Mouse (Mus musculus): Measurements from ENCODE around the gene Itgae. TPM values are rescaled to one million over a fixed set of nuclear protein-coding genes. Genes with fewer than 3 reads are reported as not detected.

Gene Itgae
- polyA plus RNA-seq, 1 experiment from 2014 or later: 0.27 TPM

- WGBS: 84% methylated on average over 6 of the region's 6 CpGs
Measured at GRCm38 (mm10) chr11:73187231-73187630, 96.8 kb downstream of the Itgae start.

DNA sequence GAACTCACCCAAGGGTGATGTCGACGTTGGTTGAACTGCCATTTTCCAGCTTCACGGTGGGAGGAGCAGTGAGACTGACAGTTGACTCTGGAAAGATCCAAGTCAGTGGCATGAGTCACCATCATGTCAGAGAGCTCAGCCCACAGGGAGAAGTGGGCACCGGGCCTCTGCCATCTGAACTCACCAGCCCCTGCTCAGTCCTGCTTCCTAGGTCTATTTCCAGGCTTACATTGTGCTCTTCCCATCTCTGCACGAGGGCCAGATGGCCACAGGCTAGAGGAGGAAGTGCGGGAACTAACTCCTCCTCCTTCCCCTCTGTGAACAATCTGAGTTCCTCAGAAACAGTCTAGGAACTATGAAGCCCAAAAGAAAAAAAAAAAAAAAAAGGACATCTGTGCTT is 102.7 kb downstream of the Itgae start:
- Histone ChIP-seq H3K4me1 (peaks cover 16% of the 10 kb centered on the region), H3K36me3 (replicated peaks) (peaks cover 16% of the 10 kb centered on the region; the same call in 1 of the 2 replicates), H3K4me3 (no peak overlapping the region), H3K4me2 (no peak overlapping the region), H3K27me3 (replicated peaks) (no peaks in the 10 kb centered on the region), H3K9ac (no peak overlapping the region), H3K9me3 (no peaks in the 10 kb centered on the region), H3K27ac (no peak overlapping the region)
- 78% methylated on average over 6 of the region's 6 CpGs for WGBS
- no peak for ATAC-seq (replicated peaks)

More at GRCm38 (mm10) chr11:73187231-73187630, 96.8 kb downstream of the Itgae start:
- no peak overlapping the region for H3K4me3 ChIP-seq
- H3K4me2 ChIP-seq: no peak overlapping the region
- peaks cover 21% of the 10 kb centered on the region; the same call in 1 of the 2 replicates for H3K36me3 ChIP-seq (replicated peaks)
- H3K4me1 ChIP-seq: no peaks in the 10 kb centered on the region
- H3K9me3 ChIP-seq: no peaks in the 10 kb centered on the region
- no peak overlapping the region for H3K9ac ChIP-seq
- ATAC-seq (replicated peaks): no peak; the same call in 1 of the 2 replicates
- no peak overlapping the region for H3K27ac ChIP-seq
- no peaks in the 10 kb centered on the region for H3K27me3 ChIP-seq (replicated peaks)

DNA sequence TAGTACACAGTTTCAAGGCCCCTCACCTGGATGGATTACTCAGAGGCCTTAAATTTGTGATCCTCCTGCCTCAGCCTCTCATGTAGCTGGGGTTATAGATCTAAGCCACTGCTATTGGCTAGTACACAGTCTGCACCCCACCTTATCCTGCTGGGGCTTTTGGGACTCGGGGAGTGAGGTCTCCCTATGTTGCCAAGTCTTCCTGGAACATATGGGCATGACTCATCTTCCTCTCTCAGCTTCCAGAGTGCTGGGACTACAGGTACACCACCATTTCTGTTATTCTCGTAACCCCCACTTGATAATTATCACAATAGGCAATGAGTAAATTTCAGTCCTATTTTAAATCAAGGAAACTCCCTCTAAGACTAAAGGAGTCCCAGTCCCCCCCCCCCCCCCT is 104.1 kb downstream of the Itgae start:
- ATAC-seq (replicated peaks): no peak
- Histone ChIP-seq H3K4me1 (peaks cover 22% of the 10 kb centered on the region), H3K4me3 (no peak overlapping the region), H3K36me3 (replicated peaks) (peaks cover 16% of the 10 kb centered on the region; the same call in 1 of the 2 replicates), H3K27ac (no peak overlapping the region), H3K9me3 (no peaks in the 10 kb centered on the region), H3K9ac (no peak overlapping the region), H3K27me3 (replicated peaks) (no peaks in the 10 kb centered on the region), H3K4me2 (no peak overlapping the region)
- 81% methylated on average over 2 of the region's 2 CpGs for WGBS

Other genes starting within 250 kb of the Itgae start
- 1.0 and 1.1 TPM in 2 replicates for gene Atp2a3, start 129.4 kb upstream of the Itgae start, polyA plus RNA-seq (2015; fragmentation: Nextera tagmentation; extraction: Ambion mirVana)
- 0.33 and 0.45 TPM in 2 replicates for gene P2rx1, start 91.5 kb upstream of the Itgae start, polyA plus RNA-seq (2015; fragmentation: Nextera tagmentation; extraction: Ambion mirVana)
- gene Camkk1, start 71.6 kb upstream of the Itgae start, polyA plus RNA-seq (2015; fragmentation: Nextera tagmentation; extraction: Ambion mirVana): 29.8 and 30.6 TPM in 2 replicates
- 10.9 and 12.7 TPM in 2 replicates for gene Ncbp3, start 42.8 kb upstream of the Itgae start, polyA plus RNA-seq (2015; fragmentation: Nextera tagmentation; extraction: Ambion mirVana)
- gene Haspin, start 47.7 kb downstream of the Itgae start, polyA plus RNA-seq (2015; fragmentation: Nextera tagmentation; extraction: Ambion mirVana): 2.2 and 2.6 TPM in 2 replicates
- 0.36 and 0.40 TPM in 2 replicates for gene P2rx5, start 69.8 kb downstream of the Itgae start, polyA plus RNA-seq (2015; fragmentation: Nextera tagmentation; extraction: Ambion mirVana)
- gene Emc6, start 86.5 kb downstream of the Itgae start, polyA plus RNA-seq (2015; fragmentation: Nextera tagmentation; extraction: Ambion mirVana): 116 TPM in 2 replicates
- 156 and 161 TPM in 2 replicates for gene Tax1bp3, start 86.5 kb downstream of the Itgae start, polyA plus RNA-seq (2015; fragmentation: Nextera tagmentation; extraction: Ambion mirVana)
- 19.9 and 20.8 TPM in 2 replicates for gene Ctns, start 108.5 kb downstream of the Itgae start, polyA plus RNA-seq (2015; fragmentation: Nextera tagmentation; extraction: Ambion mirVana)
- 1.8 and 2.2 TPM in 2 replicates for gene Shpk, start 108.9 kb downstream of the Itgae start, polyA plus RNA-seq (2015; fragmentation: Nextera tagmentation; extraction: Ambion mirVana)
- 0.14 and 0.21 TPM in 2 replicates for gene Trpv1, start 143.7 kb downstream of the Itgae start, polyA plus RNA-seq (2015; fragmentation: Nextera tagmentation; extraction: Ambion mirVana)
- 0.14 and 0.22 TPM in 2 replicates for gene Trpv3, start 176.8 kb downstream of the Itgae start, polyA plus RNA-seq (2015; fragmentation: Nextera tagmentation; extraction: Ambion mirVana)
- 1.2 and 1.4 TPM in 2 replicates for gene Aspa, start 239.0 kb downstream of the Itgae start, polyA plus RNA-seq (2015; fragmentation: Nextera tagmentation; extraction: Ambion mirVana)
- not detected in 2 replicates for gene Gm49340, start 239.2 kb downstream of the Itgae start, polyA plus RNA-seq (2015; fragmentation: Nextera tagmentation; extraction: Ambion mirVana)
- gene Spata22, start 239.2 kb downstream of the Itgae start, polyA plus RNA-seq (2015; fragmentation: Nextera tagmentation; extraction: Ambion mirVana): 0.13 and 0.22 TPM in 2 replicates